Mouse (Mus musculus): ENCODE data around the gene Tom1. TPM values are rescaled to one million over a fixed set of nuclear protein-coding genes. Genes with fewer than 3 reads are reported as not detected.
A peak's percentile ranks its signal among the peaks of the same experiment; 100 is the strongest.

Gene Tom1
- total and polyA plus RNA-seq, 2 experiments from 2014 or later = 56.1 to 75.8 TPM

GRCm38 (mm10) chr8:75088989-75089881 lies 55.7 kb downstream of the Tom1 start:
- Histone ChIP-seq H3K4me3 (ENCODE audit: low read depth, low read length) (peak overlapping the region; percentile 27), H3K27ac (ENCODE audit: low read depth) (peak overlapping the region; percentile 73), H3K4me2 (ENCODE audit: low read depth, low read length) (peak overlapping the region; percentile 49), H3K4me1 (ENCODE audit: control insufficient read depth, insufficient read depth) (peaks cover 12% of the 10 kb centered on the region), H3K9me3 (replicated peaks; ENCODE audit: control insufficient read depth, low read length) (no peaks in the 10 kb centered on the region), H3K9ac (replicated peaks; ENCODE audit: low read depth, low read length) (peak overlapping the region; percentile 18; the same call in 1 of the 2 replicates), H3K27me3 (ENCODE audit: control insufficient read depth, insufficient read depth, low read length) (no peaks in the 10 kb centered on the region), H3K36me3 (replicated peaks; ENCODE audit: control insufficient read depth, insufficient read depth, low read length) (no peaks in the 10 kb centered on the region)
- DNase-seq (ENCODE audit: low spot score) (peak; percentile 95), ATAC-seq (ENCODE audit: insufficient read depth, low read depth) (peak; percentile 62)
- 6% methylated on average over 6 of the region's 6 CpGs for WGBS
- TF ChIP-seq CTCF (IDR thresholded peaks at IDR 0.05; ENCODE audit: low read depth) (no peak), EP300 (IDR thresholded peaks at IDR 0.05; ENCODE audit: low read depth) (peak; percentile 92)

DNA sequence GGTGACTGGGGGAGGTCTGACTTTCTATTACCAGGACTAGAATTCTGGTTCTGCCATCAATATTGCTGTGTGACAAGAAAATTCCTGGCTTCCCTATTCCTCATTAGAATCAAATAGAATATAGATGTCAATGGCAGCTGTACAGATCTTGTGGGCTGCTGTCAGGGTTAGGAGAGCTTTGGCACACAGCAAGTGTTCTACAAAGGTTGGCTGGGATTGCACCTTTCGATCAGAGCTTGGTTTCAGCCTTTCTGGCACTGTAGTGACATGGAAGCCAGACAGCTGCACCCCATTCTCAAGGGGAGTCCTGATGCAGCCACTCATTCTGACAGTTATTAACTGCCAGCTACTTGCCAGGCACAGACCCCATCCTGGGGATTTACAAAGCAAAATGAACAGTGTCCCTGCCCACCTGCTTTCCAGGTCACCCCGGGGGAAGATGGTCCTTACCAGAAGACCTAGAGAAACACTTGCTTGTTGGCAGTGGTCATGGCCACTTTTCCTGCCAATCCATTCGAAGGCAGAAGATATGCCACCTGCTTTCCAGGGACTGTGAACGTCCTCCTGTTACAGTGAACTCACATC lies 57.4 kb downstream of the Tom1 start:
- WGBS = 75% methylated on average over 4 of the region's 4 CpGs
- Histone ChIP-seq H3K9me3 (replicated peaks; ENCODE audit: control insufficient read depth, low read length) (no peaks in the 10 kb centered on the region), H3K27ac (ENCODE audit: low read depth) (no peak overlapping the region), H3K27me3 (ENCODE audit: control insufficient read depth, insufficient read depth, low read length) (no peaks in the 10 kb centered on the region), H3K4me1 (ENCODE audit: control insufficient read depth, insufficient read depth) (peaks cover 11% of the 10 kb centered on the region), H3K4me3 (ENCODE audit: low read depth, low read length) (no peak overlapping the region), H3K36me3 (replicated peaks; ENCODE audit: control insufficient read depth, insufficient read depth, low read length) (no peaks in the 10 kb centered on the region), H3K9ac (replicated peaks; ENCODE audit: low read depth, low read length) (no peak overlapping the region), H3K4me2 (ENCODE audit: low read depth, low read length) (no peak overlapping the region)
- TF ChIP-seq EP300 (IDR thresholded peaks at IDR 0.05; ENCODE audit: low read depth) = no peak
- no peak for TF ChIP-seq CTCF (IDR thresholded peaks at IDR 0.05; ENCODE audit: low read depth)
- DNase-seq (ENCODE audit: low spot score) = no peak
- ATAC-seq (ENCODE audit: insufficient read depth, low read depth) = no peak

- peak within 1 kb of the TSS; percentile 70 for H3K4me3 ChIP-seq (ENCODE audit: low read depth, low read length)
- ATAC-seq (ENCODE audit: insufficient read depth, low read depth) = peak; percentile 90
These were observed 60.1 kb downstream of the Tom1 start, which contains the start of gene Hmox1 for GRCm38 (mm10) chr8:75093399-75094156. Hmox1 (plus strand) TSS chr8:75093621.

DNA sequence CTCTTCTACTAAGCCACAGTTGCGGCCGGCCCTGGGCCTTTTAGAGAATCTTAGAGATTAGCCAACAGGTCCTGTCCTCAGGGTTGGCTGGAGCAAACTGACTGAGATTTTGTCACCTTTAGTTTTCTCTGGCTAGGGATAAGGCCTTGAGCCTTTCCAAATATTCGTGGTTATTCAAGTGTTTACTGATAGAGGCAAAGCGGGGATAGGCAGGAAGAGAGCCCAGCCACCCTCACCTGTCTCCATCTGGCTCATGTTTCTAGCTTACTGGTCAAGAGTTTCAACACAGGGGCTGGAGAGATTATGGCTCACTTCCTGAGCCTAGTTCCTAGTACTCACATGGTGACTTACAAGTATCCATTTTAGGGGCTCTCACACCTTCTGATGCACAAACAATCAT lies 69.5 kb downstream of the Tom1 start:
- DNase-seq (ENCODE audit: low spot score) (no peak), ATAC-seq (ENCODE audit: insufficient read depth, low read depth) (no peak)
- 78% methylated on average over 4 of the region's 4 CpGs for WGBS
- Histone ChIP-seq H3K9ac (replicated peaks; ENCODE audit: low read depth, low read length) (no peak overlapping the region), H3K27me3 (ENCODE audit: control insufficient read depth, insufficient read depth, low read length) (no peaks in the 10 kb centered on the region), H3K4me3 (ENCODE audit: low read depth, low read length) (no peak overlapping the region), H3K27ac (ENCODE audit: low read depth) (no peak overlapping the region), H3K36me3 (replicated peaks; ENCODE audit: control insufficient read depth, insufficient read depth, low read length) (0 out of 2 replicates have a peak, but pooled peaks cover 8% of the 10 kb centered on the region), H3K9me3 (replicated peaks; ENCODE audit: control insufficient read depth, low read length) (no peaks in the 10 kb centered on the region), H3K4me1 (ENCODE audit: control insufficient read depth, insufficient read depth) (no peaks in the 10 kb centered on the region), H3K4me2 (ENCODE audit: low read depth, low read length) (no peak overlapping the region)
- no peak for TF ChIP-seq EP300 (IDR thresholded peaks at IDR 0.05; ENCODE audit: low read depth)
- TF ChIP-seq CTCF (IDR thresholded peaks at IDR 0.05; ENCODE audit: low read depth) = no peak

More at GRCm38 (mm10) chr8:75093399-75094156, 60.1 kb downstream of the Tom1 start, which contains the start of gene Hmox1:
- H3K9me3 ChIP-seq (replicated peaks; ENCODE audit: control insufficient read depth, low read length) = no peaks in the 10 kb centered on the region
- no peak within 1 kb of the TSS for H3K27ac ChIP-seq (ENCODE audit: low read depth)
- peak within 1 kb of the TSS; percentile 63 for H3K9ac ChIP-seq (replicated peaks; ENCODE audit: low read depth, low read length)
- H3K4me2 ChIP-seq (ENCODE audit: low read depth, low read length) = peak within 1 kb of the TSS; percentile 72
- H3K4me1 ChIP-seq (ENCODE audit: control insufficient read depth, insufficient read depth) = peaks cover 11% of the 10 kb centered on the region
- H3K36me3 ChIP-seq (replicated peaks; ENCODE audit: control insufficient read depth, insufficient read depth, low read length) = 0 out of 2 replicates have a peak, but pooled peaks cover 8% of the 10 kb centered on the region
- WGBS = 1% methylated on average over 36 of the region's 36 CpGs
- DNase-seq (ENCODE audit: low spot score) = peak; percentile 91
- no peaks in the 10 kb centered on the region for H3K27me3 ChIP-seq (ENCODE audit: control insufficient read depth, insufficient read depth, low read length)
- TF ChIP-seq EP300 (IDR thresholded peaks at IDR 0.05; ENCODE audit: low read depth) = no peak
- TF ChIP-seq CTCF (IDR thresholded peaks at IDR 0.05; ENCODE audit: low read depth) = no peak

DNA sequence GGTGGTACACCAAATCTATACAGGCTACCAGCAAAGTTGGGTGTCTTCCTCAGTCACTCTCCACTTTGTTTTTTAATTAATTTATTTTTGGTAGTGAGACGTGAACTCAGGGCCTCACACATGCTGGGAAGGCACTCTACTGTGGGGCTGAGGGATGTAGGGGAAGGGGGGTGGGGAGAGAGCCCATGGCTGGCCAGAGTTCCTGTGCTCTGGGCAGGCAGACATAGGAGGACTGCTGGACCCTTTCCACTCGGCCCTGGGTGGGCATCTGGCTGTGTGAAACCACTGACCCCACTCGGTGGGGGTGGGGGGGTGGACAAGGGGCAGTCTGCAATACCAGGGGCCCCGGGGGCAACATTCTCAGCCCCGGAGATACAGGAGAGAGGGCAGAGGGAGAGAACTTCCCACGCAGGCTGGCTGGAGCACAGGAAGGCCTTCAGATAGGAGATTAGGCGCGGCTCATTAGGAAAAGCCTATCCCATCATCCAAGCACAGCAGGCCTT lies 69.9 kb downstream of the Tom1 start:
- H3K4me2 ChIP-seq (ENCODE audit: low read depth, low read length) = no peak overlapping the region
- no peaks in the 10 kb centered on the region for H3K4me1 ChIP-seq (ENCODE audit: control insufficient read depth, insufficient read depth)
- no peak for TF ChIP-seq EP300 (IDR thresholded peaks at IDR 0.05; ENCODE audit: low read depth)
- no peak for TF ChIP-seq CTCF (IDR thresholded peaks at IDR 0.05; ENCODE audit: low read depth)
- DNase-seq (ENCODE audit: low spot score) = no peak
- H3K9ac ChIP-seq (replicated peaks; ENCODE audit: low read depth, low read length) = no peak overlapping the region
- WGBS = 49% methylated on average over 8 of the region's 8 CpGs
- H3K4me3 ChIP-seq (ENCODE audit: low read depth, low read length) = no peak overlapping the region
- no peak for ATAC-seq (ENCODE audit: insufficient read depth, low read depth)
- H3K27me3 ChIP-seq (ENCODE audit: control insufficient read depth, insufficient read depth, low read length) = no peaks in the 10 kb centered on the region
- H3K9me3 ChIP-seq (replicated peaks; ENCODE audit: control insufficient read depth, low read length) = no peaks in the 10 kb centered on the region
- no peak overlapping the region for H3K27ac ChIP-seq (ENCODE audit: low read depth)
- H3K36me3 ChIP-seq (replicated peaks; ENCODE audit: control insufficient read depth, insufficient read depth, low read length) = 0 out of 2 replicates have a peak, but pooled peaks cover 8% of the 10 kb centered on the region
